Mouse (Mus musculus): ENCODE data around the gene Zfp36l1.

DNA sequence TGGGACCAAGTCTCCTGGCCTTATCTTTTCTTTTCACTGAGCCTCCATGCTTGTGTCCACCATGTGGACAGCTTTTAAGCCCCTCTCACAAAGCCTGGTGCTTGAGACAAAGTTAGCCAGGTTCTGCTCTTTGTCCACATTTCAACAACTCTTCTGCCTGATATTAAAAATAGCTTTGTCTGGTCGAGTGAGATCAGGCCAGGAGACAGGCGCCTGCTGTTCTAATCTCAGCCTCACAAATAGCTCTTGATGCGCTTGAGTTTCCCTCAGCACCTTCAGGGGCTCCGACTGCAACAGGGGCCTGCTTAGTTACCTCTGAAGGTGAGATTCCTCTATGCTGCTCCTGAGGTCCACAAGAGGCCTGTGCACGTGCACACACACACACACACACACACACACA lies 51.0 kb downstream of the Zfp36l1 start:
- TF ChIP-seq CTCF (IDR thresholded peaks at IDR 0.05; ENCODE audit: insufficient read depth, low read length) (no peak), POLR2A (IDR thresholded peaks at IDR 0.05; ENCODE audit: borderline replicate concordance, extremely low read depth, low read depth, low read length) (no peak)

Data from lung, adult 2 months (tissue).